Mouse (Mus musculus) myocyte (in vitro differentiated cells): ENCODE results near the gene Uba2. TPM values are rescaled to one million over a fixed set of nuclear protein-coding genes. Genes with fewer than 3 reads are reported as not detected.

Source experiments
- H3K27me3 ChIP-seq: one replicate; pipeline ENCODE4 v1.6.1; 2011; ENCODE audit not compliant: control insufficient read depth, insufficient read depth, insufficient read length
- H3K36me3 ChIP-seq: one replicate; pipeline ENCODE4 v1.6.1; 2011; ENCODE audit not compliant: control insufficient read depth, insufficient read depth
- H3K4me2 ChIP-seq: one replicate; pipeline ENCODE4 v1.6.1; 2011; ENCODE audit warnings: low read depth, control low read depth
- H3K4me3 ChIP-seq: one replicate; pipeline ENCODE4 v1.5.1; 2011; ENCODE audit warnings: mild to moderate bottlenecking, control low read depth, moderate library complexity
- H3K79me2 ChIP-seq: one replicate; pipeline ENCODE4 v1.6.1; 2011; ENCODE audit not compliant: control insufficient read depth, insufficient read depth
- H3ac ChIP-seq: one replicate; pipeline ENCODE4 v1.6.1; 2011; ENCODE audit not compliant: control insufficient read depth, insufficient read length
- CEBPB ChIP-seq: IDR thresholded peaks from 2 replicates; pipeline ENCODE4 v1.6.1; 2011; ENCODE audit warnings: mild to moderate bottlenecking, moderate library complexity; ENCODE audit not compliant: poor library complexity, insufficient read depth, severe bottlenecking
- E2F4 ChIP-seq: IDR thresholded peaks from one replicate; pipeline ENCODE4 v1.6.1; 2011; ENCODE audit warnings: mild to moderate bottlenecking, control low read depth, moderate library complexity; ENCODE audit not compliant: insufficient read depth
- MAX ChIP-seq: IDR thresholded peaks from one replicate; pipeline ENCODE4 v1.6.1; 2011; ENCODE audit warnings: low read depth, mild to moderate bottlenecking, control low read depth
- MYOD1 ChIP-seq, 3 experiments: IDR thresholded peaks; one replicate each; pipeline ENCODE4 v1.6.1; 2011; ENCODE audit warnings: control low read depth in 2 of 3, low read depth in 2 of 3, mild to moderate bottlenecking in 2 of 3, moderate library complexity in 1 of 3; ENCODE audit not compliant: insufficient read length in 2 of 3, control insufficient read depth in 1 of 3
- MYOG ChIP-seq, 3 experiments: IDR thresholded peaks; one replicate each; pipeline ENCODE4 v1.6.1; 2011; ENCODE audit warnings: control low read depth in 2 of 3, low read depth in 2 of 3, mild to moderate bottlenecking in 2 of 3; ENCODE audit not compliant: insufficient read length in 2 of 3, control insufficient read depth in 1 of 3, insufficient read depth in 1 of 3
- POLR2A ChIP-seq: IDR thresholded peaks from one replicate; pipeline ENCODE4 v1.6.1; 2011; ENCODE audit warnings: low read depth, mild to moderate bottlenecking, control low read depth, moderate library complexity; ENCODE audit not compliant: insufficient read length
- POLR2AphosphoS2 ChIP-seq: IDR thresholded peaks from one replicate; pipeline ENCODE4 v1.6.1; 2011; ENCODE audit warnings: low read depth, control low read depth; ENCODE audit not compliant: insufficient read length
- REST ChIP-seq: IDR thresholded peaks from one replicate; pipeline ENCODE4 v1.6.1; 2011; ENCODE audit warnings: mild to moderate bottlenecking, control low read depth, moderate library complexity; ENCODE audit not compliant: insufficient read depth, insufficient read length
- SRF ChIP-seq: IDR thresholded peaks from one replicate; pipeline ENCODE4 v1.6.1; 2011; ENCODE audit warnings: low read depth; ENCODE audit not compliant: control insufficient read depth, insufficient read length
- TCF12 ChIP-seq: IDR thresholded peaks from one replicate; pipeline ENCODE4 v1.6.1; 2011; ENCODE audit warnings: mild to moderate bottlenecking, control low read depth; ENCODE audit not compliant: poor library complexity, insufficient read depth, severe bottlenecking
- TCF3 ChIP-seq: IDR thresholded peaks from one replicate; pipeline ENCODE4 v1.6.1; 2011; ENCODE audit warnings: low read depth, control low read depth; ENCODE audit not compliant: insufficient read length
- USF1 ChIP-seq: IDR thresholded peaks from one replicate; pipeline ENCODE4 v1.6.1; 2011; ENCODE audit warnings: low read depth, mild to moderate bottlenecking, control low read depth, moderate library complexity
- polyA plus RNA-seq: library from polyadenylated mRNA; unstranded; fragments of >200 nt; fragmentation: generic; extraction: Trizol; gene quantifications from one replicate; pipeline ENCODE4 v1.2.1, GENCODE M21; 2012; ENCODE audit warnings: missing spikeins

Uba2 gene
- polyA plus RNA-seq, 1 experiment: 48.7 TPM

DNA sequence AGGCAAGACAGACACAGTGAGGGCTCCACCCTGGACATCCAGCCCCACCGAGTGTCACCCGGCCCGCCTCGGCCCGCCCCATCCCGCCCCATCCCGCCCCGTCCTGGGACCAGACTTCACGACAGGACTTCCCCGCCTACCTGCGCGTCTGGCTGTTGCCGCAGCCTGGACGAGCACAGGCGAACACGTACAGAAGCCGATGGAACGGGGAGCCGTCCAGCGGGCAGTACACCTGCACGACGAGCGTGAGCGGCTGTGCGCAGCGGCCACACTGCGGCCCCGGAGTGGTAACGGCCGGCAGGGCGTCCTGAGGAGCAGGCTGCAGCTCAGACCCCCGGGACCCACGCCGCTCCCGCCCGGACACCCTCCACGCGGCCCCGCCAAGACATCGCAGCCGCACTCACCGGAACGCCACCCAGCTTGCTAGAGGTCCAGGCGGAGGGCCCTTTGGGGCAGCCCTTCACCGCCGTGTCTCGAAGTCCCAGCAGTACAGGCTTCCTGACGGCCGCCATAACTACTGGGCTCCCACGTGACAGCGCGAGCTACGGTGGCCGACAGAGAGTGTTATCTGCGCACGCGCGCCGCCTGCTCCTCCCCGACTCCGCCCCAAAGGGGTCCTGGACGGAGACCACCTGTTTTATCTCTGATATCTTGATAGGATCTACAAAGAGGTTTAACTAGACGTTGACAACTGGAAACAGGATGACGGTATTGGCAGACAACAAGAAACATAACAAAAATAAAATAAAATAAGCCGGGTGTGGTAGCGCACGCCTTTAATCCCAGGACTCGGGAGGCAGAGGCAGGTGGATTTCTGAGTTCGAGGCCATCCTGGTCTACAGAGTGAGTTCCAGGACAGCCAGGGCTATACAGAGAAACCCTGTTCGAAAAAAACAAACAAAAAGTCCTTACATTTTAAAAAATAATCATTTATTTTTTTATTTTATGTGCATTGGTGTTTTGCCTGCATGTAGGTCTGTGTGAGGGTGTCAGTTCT, 27.0 kb upstream of the Uba2 start, which contains the start of gene Pdcd2l:
TSS of gene Pdcd2l (minus strand) at position 530 of the 997 bp plus-strand sequence.
- H3K79me2 ChIP-seq: no peaks in the 10 kb centered on the region
- no peaks in the 10 kb centered on the region for H3K27me3 ChIP-seq
- TF ChIP-seq TCF3 (no peak), CEBPB (no peak), USF1 (peak; percentile 94), MAX (no peak), TCF12 (no peak), SRF (no peak), REST (no peak), E2F4 (no peak), POLR2AphosphoS2 (peak; percentile 64), MYOD1 (IDR thresholded peaks at IDR 0.05; ENCODE audit: control insufficient read depth in 1 of 3, insufficient read length in 2 of 3, low read depth in 2 of 3) (no peak), MYOG (IDR thresholded peaks at IDR 0.05; ENCODE audit: control insufficient read depth in 1 of 3, insufficient read depth in 1 of 3, insufficient read length in 2 of 3, low read depth in 2 of 3) (no peak), POLR2A (peak; percentile 54)
- H3K4me2 ChIP-seq: peak within 1 kb of the TSS; percentile 88
- H3ac ChIP-seq: peak within 1 kb of the TSS; percentile 49
- no peaks in the 10 kb centered on the region for H3K36me3 ChIP-seq
- H3K4me3 ChIP-seq: peak within 1 kb of the TSS; percentile 59

DNA sequence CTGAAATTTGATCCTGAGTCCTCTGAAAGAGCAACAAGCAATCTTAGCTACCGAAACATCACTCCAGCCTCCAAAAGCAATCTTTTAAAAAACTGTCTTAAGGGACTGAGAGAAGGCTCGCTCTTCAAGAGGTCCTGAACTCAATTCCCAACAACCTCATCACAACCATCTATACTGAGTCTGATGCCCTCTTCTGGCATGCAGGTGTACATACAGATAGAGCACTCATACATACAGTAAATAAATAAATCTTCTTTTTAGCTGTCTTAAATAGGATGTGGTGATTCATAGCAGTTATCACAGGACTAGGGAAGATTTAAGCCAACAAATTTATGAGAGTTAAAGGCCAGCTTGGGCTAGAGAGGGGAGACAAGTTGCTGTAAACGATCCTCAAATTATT, 26.2 kb upstream of the Uba2 start:
- Histone ChIP-seq H3ac (peak overlapping the region; percentile 49), H3K79me2 (no peaks in the 10 kb centered on the region), H3K27me3 (no peaks in the 10 kb centered on the region), H3K4me3 (peak overlapping the region; percentile 59), H3K36me3 (no peaks in the 10 kb centered on the region), H3K4me2 (peak overlapping the region; percentile 88)
- TF ChIP-seq POLR2A (no peak), TCF12 (no peak), TCF3 (no peak)

DNA sequence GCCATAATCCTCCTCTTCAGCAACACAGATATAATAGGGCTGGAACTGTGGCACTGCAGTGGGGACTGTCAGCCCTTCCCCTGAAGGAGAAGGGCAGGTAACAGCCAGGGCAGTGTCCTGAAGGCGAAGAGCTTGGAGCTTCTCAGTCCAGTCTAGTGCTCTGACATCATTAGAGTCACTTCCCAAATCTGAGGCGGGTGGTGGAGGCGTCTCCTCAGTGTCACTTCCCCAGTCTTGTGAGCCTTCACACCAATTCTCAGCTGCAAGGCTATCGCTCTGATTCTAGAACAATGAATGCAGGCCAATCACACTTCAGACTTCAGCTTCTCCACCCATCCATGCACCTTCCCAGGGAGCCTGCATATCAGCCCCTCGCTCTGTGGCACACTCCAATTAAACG, 23.4 kb upstream of the Uba2 start:
- no peak overlapping the region for H3K4me3 ChIP-seq
- H3K79me2 ChIP-seq: no peaks in the 10 kb centered on the region
- TF ChIP-seq E2F4 (no peak), CEBPB (no peak)
- peaks cover 5% of the 10 kb centered on the region for H3K36me3 ChIP-seq
- no peak overlapping the region for H3K4me2 ChIP-seq
- H3ac ChIP-seq: no peak overlapping the region
- no peaks in the 10 kb centered on the region for H3K27me3 ChIP-seq

DNA sequence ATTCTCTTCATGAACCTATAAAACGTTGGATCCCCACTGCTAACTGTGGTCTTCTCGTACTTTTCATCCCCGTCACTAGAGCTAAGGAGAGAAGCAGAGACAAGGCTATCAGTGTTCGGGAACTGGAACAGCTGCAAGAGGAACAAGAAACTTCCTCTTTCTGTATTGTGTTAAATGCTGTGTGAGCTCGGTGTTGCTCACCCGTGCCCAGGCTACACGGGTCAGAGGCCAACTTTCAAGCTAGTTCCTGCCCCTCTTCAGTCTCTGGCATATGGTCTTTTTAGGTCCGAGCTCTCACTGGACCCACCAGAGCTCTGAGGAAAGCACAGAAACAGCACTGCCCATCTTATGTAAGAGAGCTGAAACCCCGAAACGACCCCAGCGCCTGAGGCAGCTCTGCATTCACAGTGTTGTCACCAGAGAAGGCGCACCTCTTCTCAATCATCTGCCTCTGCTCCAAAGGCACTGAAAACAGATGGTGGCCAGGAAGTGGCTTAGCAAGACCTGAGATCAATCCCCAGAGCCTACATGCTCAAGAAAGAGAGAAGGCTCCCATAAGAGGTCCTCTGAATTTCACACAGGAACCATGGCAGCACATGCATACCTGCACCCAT, 20.1 kb upstream of the Uba2 start:
- Histone ChIP-seq H3K79me2 (no peaks in the 10 kb centered on the region), H3ac (no peak overlapping the region), H3K4me3 (no peak overlapping the region), H3K36me3 (peaks cover 24% of the 10 kb centered on the region), H3K4me2 (no peak overlapping the region), H3K27me3 (no peaks in the 10 kb centered on the region)
- TF ChIP-seq TCF12 (no peak), REST (no peak), POLR2AphosphoS2 (no peak), E2F4 (no peak), SRF (no peak), CEBPB (no peak), MYOG (IDR thresholded peaks at IDR 0.05; ENCODE audit: control insufficient read depth in 1 of 3, insufficient read depth in 1 of 3, insufficient read length in 2 of 3, low read depth in 2 of 3) (no peak), POLR2A (no peak), MAX (no peak), USF1 (no peak), MYOD1 (IDR thresholded peaks at IDR 0.05; ENCODE audit: control insufficient read depth in 1 of 3, insufficient read length in 2 of 3, low read depth in 2 of 3) (no peak), TCF3 (no peak)

DNA sequence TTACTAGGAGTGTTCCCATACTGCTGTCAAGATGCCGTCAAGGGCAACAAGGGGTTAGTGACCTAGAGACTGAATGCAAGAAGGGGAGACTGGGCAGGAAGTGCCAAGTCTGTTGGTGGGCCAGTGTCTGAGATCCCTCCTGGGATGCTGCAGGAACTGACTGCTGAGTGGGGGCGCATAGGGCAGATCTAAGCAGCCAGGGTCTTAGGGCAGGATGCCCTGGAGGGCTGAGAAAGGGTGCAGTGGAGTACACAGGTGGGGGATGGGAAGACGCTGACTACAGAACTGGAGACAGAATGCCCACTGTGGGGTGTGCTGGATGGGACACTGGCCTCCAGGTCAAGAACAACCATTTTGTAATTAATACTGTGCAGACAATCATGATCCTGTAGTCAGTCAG, 14.4 kb upstream of the Uba2 start:
- Histone ChIP-seq H3ac (no peak overlapping the region), H3K79me2 (no peaks in the 10 kb centered on the region), H3K27me3 (no peaks in the 10 kb centered on the region), H3K36me3 (peaks cover 24% of the 10 kb centered on the region), H3K4me2 (no peak overlapping the region), H3K4me3 (no peak overlapping the region)
- TF ChIP-seq TCF12: no peak
- no peak for TF ChIP-seq CEBPB
- no peak for TF ChIP-seq POLR2A
- TF ChIP-seq MYOG (IDR thresholded peaks at IDR 0.05; ENCODE audit: control insufficient read depth in 1 of 3, insufficient read depth in 1 of 3, insufficient read length in 2 of 3, low read depth in 2 of 3): no peak
- no peak for TF ChIP-seq MAX
- no peak for TF ChIP-seq MYOD1 (IDR thresholded peaks at IDR 0.05; ENCODE audit: control insufficient read depth in 1 of 3, insufficient read length in 2 of 3, low read depth in 2 of 3)
- TF ChIP-seq E2F4: no peak
- no peak for TF ChIP-seq SRF
- no peak for TF ChIP-seq USF1
- TF ChIP-seq REST: no peak
- no peak for TF ChIP-seq POLR2AphosphoS2
- TF ChIP-seq TCF3: no peak
